Mouse (Mus musculus): Measurements from ENCODE around the gene Gm26661. TPM values are rescaled to one million over a fixed set of nuclear protein-coding genes. Genes with fewer than 3 reads are reported as not detected.

The Gm26661 gene
- polyA plus RNA-seq, 1 experiment from 2014 or later, result not detected

- Histone ChIP-seq H3K36me3 (ENCODE audit: control insufficient read depth, insufficient read depth) (no peaks in the 10 kb centered on the region), H3K27me3 (ENCODE audit: control insufficient read depth, insufficient read depth, low read depth, low read length) (no peaks in the 10 kb centered on the region), H3K4me2 (ENCODE audit: low read depth, low read length) (no peak overlapping the region), H3K4me3 (ENCODE audit: low read depth, low read length) (no peak overlapping the region), H3K27ac (ENCODE audit: low read length) (no peak overlapping the region), H3K4me1 (ENCODE audit: control insufficient read depth, low read depth, low read length) (no peaks in the 10 kb centered on the region; the same call in 1 of the 2 replicates), H3K9me3 (replicated peaks; ENCODE audit: control insufficient read depth, low read length) (no peaks in the 10 kb centered on the region), H3K9ac (ENCODE audit: low read depth, low read length) (no peak overlapping the region)
- WGBS (ENCODE audit: insufficient replicate concordance), result 52% methylated on average over 1 of the region's 1 CpGs
- ATAC-seq (ENCODE audit: low read depth), result no peak
Observed at GRCm38 (mm10) chr14:7831770-7832439, 40.5 kb downstream of the Gm26661 start.

- no peak for ATAC-seq (ENCODE audit: low read depth)
- WGBS (ENCODE audit: insufficient replicate concordance), result 82% methylated on average over 5 of the region's 5 CpGs
Observed at GRCm38 (mm10) chr14:7832440-7832783, 41.0 kb downstream of the Gm26661 start.

GRCm38 (mm10) chr14:7833458-7833857, 42.1 kb downstream of the Gm26661 start:
- Histone ChIP-seq H3K9me3 (replicated peaks; ENCODE audit: control insufficient read depth, low read length) (no peaks in the 10 kb centered on the region), H3K36me3 (ENCODE audit: control insufficient read depth, insufficient read depth) (no peaks in the 10 kb centered on the region), H3K27ac (ENCODE audit: low read length) (no peak overlapping the region), H3K9ac (ENCODE audit: low read depth, low read length) (no peak overlapping the region), H3K4me3 (ENCODE audit: low read depth, low read length) (no peak overlapping the region), H3K4me1 (ENCODE audit: control insufficient read depth, low read depth, low read length) (no peaks in the 10 kb centered on the region; the same call in 1 of the 2 replicates), H3K4me2 (ENCODE audit: low read depth, low read length) (no peak overlapping the region), H3K27me3 (ENCODE audit: control insufficient read depth, insufficient read depth, low read depth, low read length) (no peaks in the 10 kb centered on the region)
- WGBS (ENCODE audit: insufficient replicate concordance), result 48% methylated on average over 4 of the region's 4 CpGs
- ATAC-seq (ENCODE audit: low read depth), result no peak

More at GRCm38 (mm10) chr14:7832440-7832783, 41.0 kb downstream of the Gm26661 start:
- Histone ChIP-seq H3K4me3 (ENCODE audit: low read depth, low read length) (no peak overlapping the region), H3K4me1 (ENCODE audit: control insufficient read depth, low read depth, low read length) (no peaks in the 10 kb centered on the region; the same call in 1 of the 2 replicates), H3K9me3 (replicated peaks; ENCODE audit: control insufficient read depth, low read length) (no peaks in the 10 kb centered on the region), H3K27ac (ENCODE audit: low read length) (no peak overlapping the region), H3K27me3 (ENCODE audit: control insufficient read depth, insufficient read depth, low read depth, low read length) (no peaks in the 10 kb centered on the region), H3K36me3 (ENCODE audit: control insufficient read depth, insufficient read depth) (no peaks in the 10 kb centered on the region), H3K9ac (ENCODE audit: low read depth, low read length) (no peak overlapping the region), H3K4me2 (ENCODE audit: low read depth, low read length) (no peak overlapping the region)

- peaks cover 2% of the 10 kb centered on the region; the same call in 1 of the 2 replicates for H3K4me1 ChIP-seq (ENCODE audit: control insufficient read depth, low read depth, low read length)
- no peak overlapping the region for H3K4me3 ChIP-seq (ENCODE audit: low read depth, low read length)
- ATAC-seq (ENCODE audit: low read depth), result no peak
- 62% methylated on average over 5 of the region's 5 CpGs for WGBS (ENCODE audit: insufficient replicate concordance)
- no peak overlapping the region for H3K4me2 ChIP-seq (ENCODE audit: low read depth, low read length)
- no peak overlapping the region for H3K27ac ChIP-seq (ENCODE audit: low read length)
- H3K9me3 ChIP-seq (replicated peaks; ENCODE audit: control insufficient read depth, low read length), result no peaks in the 10 kb centered on the region
- H3K9ac ChIP-seq (ENCODE audit: low read depth, low read length), result no peak overlapping the region
- H3K36me3 ChIP-seq (ENCODE audit: control insufficient read depth, insufficient read depth), result no peaks in the 10 kb centered on the region
- no peaks in the 10 kb centered on the region for H3K27me3 ChIP-seq (ENCODE audit: control insufficient read depth, insufficient read depth, low read depth, low read length)
Observed at GRCm38 (mm10) chr14:7838564-7839089, 47.2 kb downstream of the Gm26661 start.

GRCm38 (mm10) chr14:7839950-7840514, 48.6 kb downstream of the Gm26661 start:
- H3K9me3 ChIP-seq (replicated peaks; ENCODE audit: control insufficient read depth, low read length), result no peaks in the 10 kb centered on the region
- ATAC-seq (ENCODE audit: low read depth), result no peak
- no peaks in the 10 kb centered on the region for H3K36me3 ChIP-seq (ENCODE audit: control insufficient read depth, insufficient read depth)
- H3K4me2 ChIP-seq (ENCODE audit: low read depth, low read length), result no peak overlapping the region
- H3K27me3 ChIP-seq (ENCODE audit: control insufficient read depth, insufficient read depth, low read depth, low read length), result no peaks in the 10 kb centered on the region
- no peak overlapping the region for H3K27ac ChIP-seq (ENCODE audit: low read length)
- no peak overlapping the region for H3K9ac ChIP-seq (ENCODE audit: low read depth, low read length)
- peaks cover 2% of the 10 kb centered on the region; the same call in 1 of the 2 replicates for H3K4me1 ChIP-seq (ENCODE audit: control insufficient read depth, low read depth, low read length)
- H3K4me3 ChIP-seq (ENCODE audit: low read depth, low read length), result no peak overlapping the region
- 57% methylated on average over 8 of the region's 8 CpGs for WGBS (ENCODE audit: insufficient replicate concordance)

Other genes with a start within 250 kb of the Gm26661 start
- 0.05 TPM in 1 of 2 replicates, not detected in the other for gene Gm3558, start 223.0 kb upstream of the Gm26661 start, polyA plus RNA-seq (2015; fragmentation: Nextera tagmentation; extraction: Ambion mirVana)
- not detected in 2 replicates for gene Gm10338, start 196.0 kb upstream of the Gm26661 start, polyA plus RNA-seq (2015; fragmentation: Nextera tagmentation; extraction: Ambion mirVana)
- not detected in 2 replicates for gene Gm10128, start 147.6 kb upstream of the Gm26661 start, polyA plus RNA-seq (2015; fragmentation: Nextera tagmentation; extraction: Ambion mirVana)
- gene Flnb, start 26.4 kb downstream of the Gm26661 start, polyA plus RNA-seq (2015; fragmentation: Nextera tagmentation; extraction: Ambion mirVana), result 4.4 and 4.8 TPM in 2 replicates
- gene Gm45521, start 165.7 kb downstream of the Gm26661 start, polyA plus RNA-seq (2015; fragmentation: Nextera tagmentation; extraction: Ambion mirVana), result not detected in 2 replicates
- gene Dnase1l3, start 203.0 kb downstream of the Gm26661 start, polyA plus RNA-seq (2015; fragmentation: Nextera tagmentation; extraction: Ambion mirVana), result 4.8 and 6.0 TPM in 2 replicates
- gene Abhd6, start 211.3 kb downstream of the Gm26661 start, polyA plus RNA-seq (2015; fragmentation: Nextera tagmentation; extraction: Ambion mirVana), result 8.6 and 8.8 TPM in 2 replicates